Mouse (Mus musculus) cerebellum, adult 8-10 months (tissue): ENCODE results near the gene Phospho2.
"Not testable (repeated sequence)": the region's sequence is repeated elsewhere in the genome, so short reads cannot be mapped to it uniquely, and the experiment has no call there.

Source experiments
- DNase-seq: peaks from one replicate; pipeline ENCODE4 v3.0.0; 2022

Gene Phospho2

GRCm38 (mm10) chr2:69789429-69790069 lies at the start of gene Phospho2, which contains the start of gene Ccdc173:
Gene Phospho2 (plus strand): TSS chr2:69789623.
Gene Ccdc173 (minus strand): TSS chr2:69789575.
- peak; percentile 96 for DNase-seq

GRCm38 (mm10) chr2:69745091-69745490 lies 44.3 kb upstream of the Phospho2 start:
- no peak for DNase-seq

GRCm38 (mm10) chr2:69760980-69761379 lies 28.4 kb upstream of the Phospho2 start:
- no peak for DNase-seq

- no peak for DNase-seq
Observed at GRCm38 (mm10) chr2:69763340-69763739, 26.1 kb upstream of the Phospho2 start.

GRCm38 (mm10) chr2:69764716-69765115 lies 24.7 kb upstream of the Phospho2 start:
- no peak for DNase-seq

GRCm38 (mm10) chr2:69773331-69773730 lies 16.1 kb upstream of the Phospho2 start:
- no peak for DNase-seq

GRCm38 (mm10) chr2:69777985-69778835 lies 11.2 kb upstream of the Phospho2 start:
- no peak for DNase-seq

GRCm38 (mm10) chr2:69778836-69779177 lies 10.6 kb upstream of the Phospho2 start:
- DNase-seq = no peak

- DNase-seq = no peak
Observed at GRCm38 (mm10) chr2:69788974-69789373, 449 bp upstream of the Phospho2 start.

GRCm38 (mm10) chr2:69790285-69790684 lies 862 bp downstream of the Phospho2 start:
- DNase-seq = peak; percentile 83

- no peak for DNase-seq
Observed at GRCm38 (mm10) chr2:69790722-69791121, 1.3 kb downstream of the Phospho2 start.

- peak; percentile 33 for DNase-seq
Observed at GRCm38 (mm10) chr2:69802911-69803312, 13.5 kb downstream of the Phospho2 start.

- DNase-seq = no peak
Observed at GRCm38 (mm10) chr2:69803756-69804155, 14.3 kb downstream of the Phospho2 start.

- DNase-seq = not testable (repeated sequence)
Observed at GRCm38 (mm10) chr2:69804663-69805062, 15.2 kb downstream of the Phospho2 start.

- no peak for DNase-seq
Observed at GRCm38 (mm10) chr2:69810169-69810568, 20.7 kb downstream of the Phospho2 start.

GRCm38 (mm10) chr2:69811349-69811748 lies 21.9 kb downstream of the Phospho2 start:
- DNase-seq = not testable (repeated sequence)

GRCm38 (mm10) chr2:69816575-69816974 lies 27.2 kb downstream of the Phospho2 start:
- DNase-seq = no peak

GRCm38 (mm10) chr2:69818350-69819085 lies 29.1 kb downstream of the Phospho2 start:
- no peak for DNase-seq

- no peak for DNase-seq
Observed at GRCm38 (mm10) chr2:69820201-69820600, 30.8 kb downstream of the Phospho2 start.

GRCm38 (mm10) chr2:69821711-69822110 lies 32.3 kb downstream of the Phospho2 start, which contains the start of gene Klhl23:
Gene Klhl23 (plus strand): TSS chr2:69821944.
- DNase-seq = no peak

- peak; percentile 53 for DNase-seq
Observed at GRCm38 (mm10) chr2:69822361-69823128, 33.1 kb downstream of the Phospho2 start.

- no peak for DNase-seq
Observed at GRCm38 (mm10) chr2:69823129-69823677, 33.8 kb downstream of the Phospho2 start.
